Mouse (Mus musculus) stomach, embryonic 16.5 days (tissue): ENCODE data around the gene Dlgap1. TPM values are rescaled to one million over a fixed set of nuclear protein-coding genes. Genes with fewer than 3 reads are reported as not detected.
"Not testable (repeated sequence)": the region's sequence is repeated elsewhere in the genome, so short reads cannot be mapped to it uniquely, and the experiment has no call there.

Source experiments
- ATAC-seq: fragments of 200-750 bp; cut with Nextera tagmentation; 2 replicates; pipeline ENCODE4 v1.8.0; 2017; ENCODE audit warnings: moderate number of reproducible peaks, moderate TSS enrichment; ENCODE audit not compliant: insufficient read depth, low FRiP score
- H3K27ac ChIP-seq: fragments of 300-500 bp; sonication (generic); 2 replicates; pipeline ENCODE4 v1.5.1; 2014; ENCODE audit warnings: low read length
- H3K27me3 ChIP-seq: fragments of 300-500 bp; sonication (generic); 2 replicates; pipeline ENCODE4 v1.6.1; 2014; ENCODE audit warnings: low read length, control low read depth, mixed read lengths; ENCODE audit not compliant: control insufficient read depth, insufficient read depth
- H3K36me3 ChIP-seq: fragments of 300-500 bp; sonication (generic); 2 replicates; pipeline ENCODE4 v1.6.1; 2014; ENCODE audit warnings: low read length; ENCODE audit not compliant: control insufficient read depth, insufficient read depth
- H3K4me1 ChIP-seq: fragments of 300-500 bp; sonication (generic); 2 replicates; pipeline ENCODE4 v1.6.1; 2014; ENCODE audit warnings: low read length, control low read depth, mixed read lengths; ENCODE audit not compliant: control insufficient read depth, insufficient read depth
- H3K4me2 ChIP-seq: fragments of 300-500 bp; sonication (generic); 2 replicates; pipeline ENCODE4 v1.6.1; 2014; ENCODE audit warnings: low read depth, low read length, mixed read lengths
- H3K4me3 ChIP-seq: fragments of 300-500 bp; sonication (generic); replicated peaks from 2 replicates; pipeline ENCODE4 v1.5.1; 2014; ENCODE audit warnings: mild to moderate bottlenecking, low read length
- H3K9ac ChIP-seq: fragments of 300-500 bp; sonication (generic); 2 replicates; pipeline ENCODE4 v1.6.1; 2014; ENCODE audit warnings: low read length
- H3K9me3 ChIP-seq: fragments of 300-500 bp; sonication (generic); replicated peaks from 2 replicates; pipeline ENCODE4 v1.6.1; 2016; ENCODE audit warnings: low read length, control low read depth; ENCODE audit not compliant: control insufficient read depth
- WGBS: fragments of 180-500 bp; shearing (Covaris S2); extraction: QIAGEN DNeasy Blood & Tissue Kit; methylation state at CpG from one replicate; pipeline ENCODE4 v1.1.7; 2014; 5-methylcytosine and 5-hydroxymethylcytosine counted together
- polyA plus RNA-seq: library from polyadenylated mRNA; unstranded; fragments of >200 nt; fragmentation: Nextera tagmentation; extraction: Ambion mirVana; gene quantifications from 2 replicates; pipeline ENCODE4 v1.2.1, GENCODE M21; 2015

Dlgap1 gene
- polyA plus RNA-seq, 1 experiment from 2014 or later: 3.2 TPM

GRCm38 (mm10) chr17:70831591-70831990 lies 862.7 kb downstream of the Dlgap1 start:
- H3K9me3 ChIP-seq: no peaks in the 10 kb centered on the region
- H3K9ac ChIP-seq: no peak overlapping the region
- 0 out of 2 replicates have a peak, but pooled peaks cover 6% of the 10 kb centered on the region for H3K27me3 ChIP-seq
- 54% methylated on average over 4 of the region's 4 CpGs for WGBS
- no peaks in the 10 kb centered on the region for H3K36me3 ChIP-seq
- no peak for ATAC-seq
- H3K4me2 ChIP-seq: no peak overlapping the region
- H3K27ac ChIP-seq: no peak overlapping the region
- no peak overlapping the region for H3K4me3 ChIP-seq
- H3K4me1 ChIP-seq: peaks cover 18% of the 10 kb centered on the region

GRCm38 (mm10) chr17:70832544-70832943 lies 863.7 kb downstream of the Dlgap1 start:
- 83% methylated on average over 9 of the region's 9 CpGs for WGBS
- H3K4me2 ChIP-seq: no peak overlapping the region
- no peak overlapping the region for H3K4me3 ChIP-seq
- H3K9me3 ChIP-seq: no peaks in the 10 kb centered on the region
- no peak overlapping the region for H3K27ac ChIP-seq
- no peaks in the 10 kb centered on the region for H3K36me3 ChIP-seq
- H3K4me1 ChIP-seq: peaks cover 18% of the 10 kb centered on the region
- 0 out of 2 replicates have a peak, but pooled peaks cover 6% of the 10 kb centered on the region for H3K27me3 ChIP-seq
- H3K9ac ChIP-seq: no peak overlapping the region
- ATAC-seq: no peak

- ATAC-seq: peak; percentile 66
- Histone ChIP-seq H3K4me1 (peaks cover 13% of the 10 kb centered on the region; the same call in 1 of the 2 replicates), H3K27me3 (0 out of 2 replicates have a peak, but pooled peaks cover 6% of the 10 kb centered on the region), H3K9me3 (no peaks in the 10 kb centered on the region), H3K4me2 (peak overlapping the region; percentile 75), H3K27ac (peak overlapping the region; percentile 77), H3K4me3 (peak overlapping the region; percentile 47), H3K9ac (peak overlapping the region; percentile 69), H3K36me3 (no peaks in the 10 kb centered on the region)
- WGBS: 3% methylated on average over 29 of the region's 29 CpGs
Observed at GRCm38 (mm10) chr17:70834430-70834965, 865.6 kb downstream of the Dlgap1 start.

- Histone ChIP-seq H3K4me1 (peaks cover 13% of the 10 kb centered on the region; the same call in 1 of the 2 replicates), H3K9me3 (no peaks in the 10 kb centered on the region), H3K36me3 (no peaks in the 10 kb centered on the region), H3K27ac (peak overlapping the region; percentile 77; the same call in 1 of the 2 replicates), H3K9ac (peak overlapping the region; percentile 69), H3K4me2 (peak overlapping the region; percentile 75), H3K27me3 (0 out of 2 replicates have a peak, but pooled peaks cover 6% of the 10 kb centered on the region), H3K4me3 (peak overlapping the region; percentile 47)
- WGBS: 11% methylated on average over 10 of the region's 10 CpGs
- ATAC-seq: no peak; the same call in 1 of the 2 replicates
Observed at GRCm38 (mm10) chr17:70835071-70835790, 866.4 kb downstream of the Dlgap1 start.

- Histone ChIP-seq H3K36me3 (no peaks in the 10 kb centered on the region), H3K4me3 (no peak overlapping the region), H3K4me1 (peaks cover 13% of the 10 kb centered on the region; the same call in 1 of the 2 replicates), H3K9me3 (no peaks in the 10 kb centered on the region), H3K9ac (no peak overlapping the region), H3K27me3 (0 out of 2 replicates have a peak, but pooled peaks cover 6% of the 10 kb centered on the region), H3K27ac (0 out of 2 replicates have a peak overlapping the region, but pooled peaks have one; percentile 5), H3K4me2 (no peak overlapping the region)
- WGBS: 67% methylated on average over 7 of the region's 7 CpGs
- ATAC-seq: peak; percentile 38; the same call in 1 of the 2 replicates
Observed at GRCm38 (mm10) chr17:70836820-70837219, 867.9 kb downstream of the Dlgap1 start.

- 83% methylated on average over 6 of the region's 6 CpGs for WGBS
Observed at GRCm38 (mm10) chr17:70837474-70837873, 868.6 kb downstream of the Dlgap1 start.

GRCm38 (mm10) chr17:70838031-70838430 lies 869.2 kb downstream of the Dlgap1 start:
- no peak for ATAC-seq
- WGBS: 75% methylated on average over 7 of the region's 7 CpGs

More at GRCm38 (mm10) chr17:70837474-70837873, 868.6 kb downstream of the Dlgap1 start:
- H3K4me3 ChIP-seq, H3K27me3 ChIP-seq, ATAC-seq, H3K27ac ChIP-seq, H3K9me3 ChIP-seq, H3K9ac ChIP-seq, H3K4me2 ChIP-seq, H3K36me3 ChIP-seq: not testable (repeated sequence)
- peaks cover 13% of the 10 kb centered on the region; the same call in 1 of the 2 replicates for H3K4me1 ChIP-seq

GRCm38 (mm10) chr17:70838533-70838932 lies 869.7 kb downstream of the Dlgap1 start:
- no peaks in the 10 kb centered on the region for H3K36me3 ChIP-seq
- no peaks in the 10 kb centered on the region for H3K27me3 ChIP-seq
- no peak for ATAC-seq
- no peak overlapping the region for H3K9ac ChIP-seq
- no peak overlapping the region for H3K4me2 ChIP-seq
- WGBS: 76% methylated on average over 5 of the region's 5 CpGs
- no peak overlapping the region for H3K4me3 ChIP-seq
- H3K4me1 ChIP-seq: peaks cover 13% of the 10 kb centered on the region; the same call in 1 of the 2 replicates
- H3K27ac ChIP-seq: no peak overlapping the region
- H3K9me3 ChIP-seq: no peaks in the 10 kb centered on the region

More at GRCm38 (mm10) chr17:70838031-70838430, 869.2 kb downstream of the Dlgap1 start:
- H3K4me3 ChIP-seq: no peak overlapping the region
- no peaks in the 10 kb centered on the region for H3K36me3 ChIP-seq
- peaks cover 13% of the 10 kb centered on the region; the same call in 1 of the 2 replicates for H3K4me1 ChIP-seq
- H3K27ac ChIP-seq: no peak overlapping the region
- H3K9me3 ChIP-seq: no peaks in the 10 kb centered on the region
- H3K9ac ChIP-seq: no peak overlapping the region
- 0 out of 2 replicates have a peak, but pooled peaks cover 2% of the 10 kb centered on the region for H3K27me3 ChIP-seq
- H3K4me2 ChIP-seq: no peak overlapping the region

- WGBS: 71% methylated on average over 4 of the region's 4 CpGs
- ATAC-seq: no peak
- no peaks in the 10 kb centered on the region for H3K36me3 ChIP-seq
Observed at GRCm38 (mm10) chr17:70843252-70843651, 874.4 kb downstream of the Dlgap1 start.

More at GRCm38 (mm10) chr17:70843252-70843651, 874.4 kb downstream of the Dlgap1 start:
- H3K27ac ChIP-seq: peak overlapping the region; percentile 56
- H3K27me3 ChIP-seq: no peaks in the 10 kb centered on the region
- H3K4me1 ChIP-seq: peaks cover 17% of the 10 kb centered on the region
- H3K4me2 ChIP-seq: no peak overlapping the region
- H3K4me3 ChIP-seq: no peak overlapping the region
- no peaks in the 10 kb centered on the region for H3K9me3 ChIP-seq
- H3K9ac ChIP-seq: no peak overlapping the region
